Mouse (Mus musculus): Measurements from ENCODE around the gene Rnf182. TPM values are rescaled to one million over a fixed set of nuclear protein-coding genes. Genes with fewer than 3 reads are reported as not detected.

Gene Rnf182
- polyA plus RNA-seq, 1 experiment from 2014 or later = 0.21 TPM

- H3K9me3 ChIP-seq (ENCODE audit: control insufficient read depth) = no peaks in the 10 kb centered on the region
- no peak overlapping the region for H3K27ac ChIP-seq (ENCODE audit: low read depth, low read length)
- no peak for ATAC-seq
- H3K36me3 ChIP-seq (ENCODE audit: control insufficient read depth, insufficient read depth) = no peaks in the 10 kb centered on the region
- H3K27me3 ChIP-seq (replicated peaks; ENCODE audit: control insufficient read depth, insufficient read depth, low read length) = no peaks in the 10 kb centered on the region
- H3K4me1 ChIP-seq (replicated peaks; ENCODE audit: control insufficient read depth, insufficient read depth, low read length) = no peaks in the 10 kb centered on the region
- 67% methylated on average over 13 of the region's 13 CpGs for WGBS
- H3K9ac ChIP-seq (ENCODE audit: low read depth, low read length) = no peak overlapping the region
- TF ChIP-seq CTCF (IDR thresholded peaks at IDR 0.05; ENCODE audit: low read depth) = no peak
- H3K4me2 ChIP-seq (replicated peaks; ENCODE audit: low read depth) = no peak overlapping the region
- no peak overlapping the region for H3K4me3 ChIP-seq (ENCODE audit: low read depth, low read length)
These were observed 12.5 kb upstream of the Rnf182 start for GRCm38 (mm10) chr13:43603042-43603441.

- H3K9me3 ChIP-seq (ENCODE audit: control insufficient read depth) = no peaks in the 10 kb centered on the region
- no peaks in the 10 kb centered on the region for H3K36me3 ChIP-seq (ENCODE audit: control insufficient read depth, insufficient read depth)
- H3K27me3 ChIP-seq (replicated peaks; ENCODE audit: control insufficient read depth, insufficient read depth, low read length) = no peaks in the 10 kb centered on the region
- H3K4me3 ChIP-seq (ENCODE audit: low read depth, low read length) = no peak overlapping the region
- no peak for TF ChIP-seq CTCF (IDR thresholded peaks at IDR 0.05; ENCODE audit: low read depth)
- H3K27ac ChIP-seq (ENCODE audit: low read depth, low read length) = no peak overlapping the region
- H3K4me1 ChIP-seq (replicated peaks; ENCODE audit: control insufficient read depth, insufficient read depth, low read length) = no peaks in the 10 kb centered on the region
- no peak overlapping the region for H3K4me2 ChIP-seq (replicated peaks; ENCODE audit: low read depth)
- ATAC-seq = no peak
- WGBS = 82% methylated on average over 6 of the region's 6 CpGs
- no peak overlapping the region for H3K9ac ChIP-seq (ENCODE audit: low read depth, low read length)
These were observed 6.7 kb upstream of the Rnf182 start for GRCm38 (mm10) chr13:43608854-43609253.

- H3K4me2 ChIP-seq (replicated peaks; ENCODE audit: low read depth) = no peak overlapping the region
- H3K36me3 ChIP-seq (ENCODE audit: control insufficient read depth, insufficient read depth) = no peaks in the 10 kb centered on the region
- H3K9ac ChIP-seq (ENCODE audit: low read depth, low read length) = no peak overlapping the region
- H3K27me3 ChIP-seq (replicated peaks; ENCODE audit: control insufficient read depth, insufficient read depth, low read length) = no peaks in the 10 kb centered on the region
- 79% methylated on average over 6 of the region's 6 CpGs for WGBS
- H3K27ac ChIP-seq (ENCODE audit: low read depth, low read length) = no peak overlapping the region
- H3K4me3 ChIP-seq (ENCODE audit: low read depth, low read length) = no peak overlapping the region
- no peaks in the 10 kb centered on the region for H3K9me3 ChIP-seq (ENCODE audit: control insufficient read depth)
- no peak for TF ChIP-seq CTCF (IDR thresholded peaks at IDR 0.05; ENCODE audit: low read depth)
- H3K4me1 ChIP-seq (replicated peaks; ENCODE audit: control insufficient read depth, insufficient read depth, low read length) = no peaks in the 10 kb centered on the region
- ATAC-seq = no peak
These were observed 3.5 kb upstream of the Rnf182 start for GRCm38 (mm10) chr13:43612040-43612439.

- Histone ChIP-seq H3K27ac (ENCODE audit: low read depth, low read length) (no peak overlapping the region), H3K9ac (ENCODE audit: low read depth, low read length) (no peak overlapping the region), H3K4me1 (replicated peaks; ENCODE audit: control insufficient read depth, insufficient read depth, low read length) (no peaks in the 10 kb centered on the region), H3K4me2 (replicated peaks; ENCODE audit: low read depth) (no peak overlapping the region), H3K9me3 (ENCODE audit: control insufficient read depth) (no peaks in the 10 kb centered on the region), H3K27me3 (replicated peaks; ENCODE audit: control insufficient read depth, insufficient read depth, low read length) (no peaks in the 10 kb centered on the region), H3K4me3 (ENCODE audit: low read depth, low read length) (no peak overlapping the region), H3K36me3 (ENCODE audit: control insufficient read depth, insufficient read depth) (no peaks in the 10 kb centered on the region)
- no peak for TF ChIP-seq CTCF (IDR thresholded peaks at IDR 0.05; ENCODE audit: low read depth)
- no peak for ATAC-seq
- WGBS = 89% methylated on average over 3 of the region's 3 CpGs
These were observed 843 bp upstream of the Rnf182 start for GRCm38 (mm10) chr13:43614667-43615066.

GRCm38 (mm10) chr13:43615194-43615576 lies 325 bp upstream of the Rnf182 start:
- ATAC-seq = no peak

GRCm38 (mm10) chr13:43616551-43616950 lies 1.0 kb downstream of the Rnf182 start:
- Histone ChIP-seq H3K36me3 (ENCODE audit: control insufficient read depth, insufficient read depth) (no peaks in the 10 kb centered on the region), H3K9ac (ENCODE audit: low read depth, low read length) (no peak overlapping the region), H3K27me3 (replicated peaks; ENCODE audit: control insufficient read depth, insufficient read depth, low read length) (no peaks in the 10 kb centered on the region), H3K9me3 (ENCODE audit: control insufficient read depth) (no peaks in the 10 kb centered on the region), H3K4me1 (replicated peaks; ENCODE audit: control insufficient read depth, insufficient read depth, low read length) (no peaks in the 10 kb centered on the region), H3K4me3 (ENCODE audit: low read depth, low read length) (peak overlapping the region; percentile 61; the same call in 1 of the 2 replicates), H3K27ac (ENCODE audit: low read depth, low read length) (no peak overlapping the region), H3K4me2 (replicated peaks; ENCODE audit: low read depth) (peak overlapping the region; percentile 93)
- TF ChIP-seq CTCF (IDR thresholded peaks at IDR 0.05; ENCODE audit: low read depth) = no peak
- WGBS = 41% methylated on average over 6 of the region's 6 CpGs
- no peak for ATAC-seq

More at GRCm38 (mm10) chr13:43615194-43615576, 325 bp upstream of the Rnf182 start:
- no peak for TF ChIP-seq CTCF (IDR thresholded peaks at IDR 0.05; ENCODE audit: low read depth)
- no peaks in the 10 kb centered on the region for H3K4me1 ChIP-seq (replicated peaks; ENCODE audit: control insufficient read depth, insufficient read depth, low read length)
- no peak overlapping the region for H3K27ac ChIP-seq (ENCODE audit: low read depth, low read length)
- H3K4me2 ChIP-seq (replicated peaks; ENCODE audit: low read depth) = peak overlapping the region; percentile 93
- no peaks in the 10 kb centered on the region for H3K36me3 ChIP-seq (ENCODE audit: control insufficient read depth, insufficient read depth)
- H3K27me3 ChIP-seq (replicated peaks; ENCODE audit: control insufficient read depth, insufficient read depth, low read length) = no peaks in the 10 kb centered on the region
- no peaks in the 10 kb centered on the region for H3K9me3 ChIP-seq (ENCODE audit: control insufficient read depth)
- peak overlapping the region; percentile 61 for H3K4me3 ChIP-seq (ENCODE audit: low read depth, low read length)
- 38% methylated on average over 9 of the region's 9 CpGs for WGBS
- H3K9ac ChIP-seq (ENCODE audit: low read depth, low read length) = no peak overlapping the region

All from intestine, postnatal 0 days (tissue).